Mouse (Mus musculus): ENCODE measurements around the gene Rbms1. TPM values are rescaled to one million over a fixed set of nuclear protein-coding genes. Genes with fewer than 3 reads are reported as not detected.

Rbms1 gene
- polyA plus RNA-seq, 1 experiment from 2014 or later = 72.2 TPM

DNA sequence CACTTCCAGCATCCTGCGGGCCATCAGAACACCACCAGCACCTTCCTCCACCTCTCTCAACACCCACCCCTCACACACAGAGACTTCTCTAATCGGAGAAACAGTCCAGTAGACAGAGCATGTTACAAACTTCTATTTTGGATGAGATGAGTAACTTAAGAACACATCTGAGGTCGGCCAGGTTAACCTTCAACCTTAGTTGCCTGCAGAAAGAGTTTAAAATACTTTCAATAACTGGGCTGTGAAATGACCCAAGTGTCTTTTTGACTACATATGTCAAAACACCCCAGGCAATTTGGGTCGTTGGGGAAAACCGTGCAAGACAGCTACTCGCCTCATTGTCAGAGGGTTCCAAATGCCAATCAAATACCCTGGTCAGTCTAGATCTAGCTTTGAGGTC lies 250.5 kb downstream of the Rbms1 start:
- Histone ChIP-seq H3K9me3 (ENCODE audit: control insufficient read depth, low read length) (no peaks in the 10 kb centered on the region), H3K9ac (ENCODE audit: low read depth, low read length) (no peak overlapping the region), H3K4me3 (ENCODE audit: low read length) (no peak overlapping the region), H3K4me2 (ENCODE audit: low read depth, low read length) (no peak overlapping the region), H3K27ac (ENCODE audit: low read length) (no peak overlapping the region), H3K4me1 (ENCODE audit: control insufficient read depth, insufficient read depth, low read length) (peaks cover 11% of the 10 kb centered on the region; the same call in 1 of the 2 replicates), H3K27me3 (replicated peaks; ENCODE audit: control insufficient read depth, insufficient read depth, low read length) (no peaks in the 10 kb centered on the region), H3K36me3 (ENCODE audit: control insufficient read depth, insufficient read depth, low read length) (no peaks in the 10 kb centered on the region)
- ATAC-seq = no peak
- WGBS = 73% methylated on average over 6 of the region's 6 CpGs

DNA sequence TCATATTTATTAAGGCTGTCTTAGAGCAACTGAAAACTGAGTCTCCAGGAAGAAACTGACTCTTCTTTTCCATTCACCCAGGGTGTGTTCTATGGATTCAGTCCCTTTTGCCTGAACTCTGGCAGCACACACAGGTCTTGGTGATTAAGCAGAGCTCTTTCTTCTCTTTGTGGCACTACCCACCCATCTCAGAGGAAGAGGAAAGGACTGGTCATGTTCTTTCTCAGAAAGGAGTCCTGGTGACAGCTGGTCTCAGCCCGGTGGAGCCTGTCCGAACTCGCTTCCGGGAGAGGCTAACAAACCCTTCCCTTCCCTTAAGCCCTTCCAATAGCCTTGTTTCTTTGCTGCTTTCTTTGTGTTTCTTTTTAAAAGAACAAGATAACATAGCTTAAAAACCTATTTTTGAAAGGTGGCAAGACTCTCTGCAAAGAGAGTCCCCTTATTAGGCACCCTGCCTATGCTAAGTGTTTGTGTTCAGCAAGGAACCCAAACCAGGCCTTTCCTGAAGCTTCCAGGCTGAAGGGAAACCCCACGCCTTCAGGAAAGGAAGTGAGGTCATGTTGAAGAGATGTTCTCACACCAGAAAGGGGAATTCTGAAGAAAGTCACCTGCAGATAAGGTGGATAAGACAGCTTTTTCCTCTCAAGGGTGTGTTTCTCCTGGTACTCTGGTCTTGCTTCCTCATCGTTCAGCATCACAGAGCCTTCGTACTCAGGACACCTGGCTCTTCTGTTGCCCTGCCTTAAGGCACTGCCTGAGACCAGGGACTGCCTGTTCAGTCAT lies 251.7 kb downstream of the Rbms1 start:
- Histone ChIP-seq H3K27ac (ENCODE audit: low read length) (no peak overlapping the region), H3K9ac (ENCODE audit: low read depth, low read length) (no peak overlapping the region), H3K9me3 (ENCODE audit: control insufficient read depth, low read length) (no peaks in the 10 kb centered on the region), H3K4me1 (ENCODE audit: control insufficient read depth, insufficient read depth, low read length) (peaks cover 5% of the 10 kb centered on the region; the same call in 1 of the 2 replicates), H3K4me2 (ENCODE audit: low read depth, low read length) (no peak overlapping the region), H3K27me3 (replicated peaks; ENCODE audit: control insufficient read depth, insufficient read depth, low read length) (no peaks in the 10 kb centered on the region), H3K36me3 (ENCODE audit: control insufficient read depth, insufficient read depth, low read length) (no peaks in the 10 kb centered on the region), H3K4me3 (ENCODE audit: low read length) (no peak overlapping the region)
- 78% methylated on average over 7 of the region's 7 CpGs for WGBS
- no peak for ATAC-seq

DNA sequence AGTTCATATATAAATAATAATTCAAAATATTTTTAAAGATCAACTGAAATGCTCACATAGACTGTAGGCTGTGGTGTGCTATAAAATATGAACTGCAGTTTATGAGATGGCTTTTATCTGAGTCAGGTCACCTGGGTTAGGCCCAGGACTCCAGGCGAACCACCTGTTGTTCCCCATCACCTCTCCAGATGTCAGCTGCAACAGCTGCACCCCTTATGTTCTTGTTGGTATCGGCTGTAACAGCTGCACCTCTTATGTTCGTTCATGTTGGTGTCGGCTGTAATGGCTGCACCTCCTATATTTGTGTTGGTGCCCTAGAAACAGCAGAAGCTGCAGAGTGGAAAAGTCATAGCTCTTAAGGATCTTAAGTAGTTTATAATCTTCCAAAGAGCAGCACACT lies 252.7 kb downstream of the Rbms1 start:
- H3K4me1 ChIP-seq (ENCODE audit: control insufficient read depth, insufficient read depth, low read length) = peaks cover 5% of the 10 kb centered on the region; the same call in 1 of the 2 replicates
- no peaks in the 10 kb centered on the region for H3K27me3 ChIP-seq (replicated peaks; ENCODE audit: control insufficient read depth, insufficient read depth, low read length)
- no peak overlapping the region for H3K4me2 ChIP-seq (ENCODE audit: low read depth, low read length)
- no peak overlapping the region for H3K4me3 ChIP-seq (ENCODE audit: low read length)
- no peak overlapping the region for H3K9ac ChIP-seq (ENCODE audit: low read depth, low read length)
- H3K9me3 ChIP-seq (ENCODE audit: control insufficient read depth, low read length) = no peaks in the 10 kb centered on the region
- no peaks in the 10 kb centered on the region for H3K36me3 ChIP-seq (ENCODE audit: control insufficient read depth, insufficient read depth, low read length)
- ATAC-seq = no peak
- no peak overlapping the region for H3K27ac ChIP-seq (ENCODE audit: low read length)
- 78% methylated on average over 4 of the region's 4 CpGs for WGBS

DNA sequence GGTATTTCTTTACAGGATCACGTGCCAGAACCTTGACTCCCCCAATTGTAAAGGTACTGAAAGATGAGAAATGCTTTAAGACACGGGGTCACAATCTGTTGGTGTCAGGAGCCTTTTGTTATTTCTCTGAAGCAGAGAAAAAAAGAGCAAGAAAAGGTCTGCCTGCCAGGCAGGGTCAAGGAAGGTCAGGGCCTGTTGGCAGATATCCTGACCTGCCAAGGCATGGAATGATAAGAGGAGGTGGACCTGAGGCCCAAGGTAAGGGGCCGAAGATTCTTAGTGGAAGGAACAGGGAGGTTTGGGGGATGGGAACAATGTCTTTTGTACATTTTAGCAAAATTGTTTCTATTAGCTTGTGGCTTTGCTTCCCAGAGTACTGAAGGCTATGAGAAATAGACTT lies 254.3 kb downstream of the Rbms1 start:
- 48% methylated on average over 3 of the region's 3 CpGs for WGBS
- H3K4me3 ChIP-seq (ENCODE audit: low read length) = no peak overlapping the region
- ATAC-seq = no peak
- peaks cover 3% of the 10 kb centered on the region; the same call in 1 of the 2 replicates for H3K4me1 ChIP-seq (ENCODE audit: control insufficient read depth, insufficient read depth, low read length)
- H3K9me3 ChIP-seq (ENCODE audit: control insufficient read depth, low read length) = no peaks in the 10 kb centered on the region
- H3K27ac ChIP-seq (ENCODE audit: low read length) = no peak overlapping the region
- H3K27me3 ChIP-seq (replicated peaks; ENCODE audit: control insufficient read depth, insufficient read depth, low read length) = no peaks in the 10 kb centered on the region
- no peak overlapping the region for H3K9ac ChIP-seq (ENCODE audit: low read depth, low read length)
- H3K4me2 ChIP-seq (ENCODE audit: low read depth, low read length) = no peak overlapping the region
- no peaks in the 10 kb centered on the region for H3K36me3 ChIP-seq (ENCODE audit: control insufficient read depth, insufficient read depth, low read length)

DNA sequence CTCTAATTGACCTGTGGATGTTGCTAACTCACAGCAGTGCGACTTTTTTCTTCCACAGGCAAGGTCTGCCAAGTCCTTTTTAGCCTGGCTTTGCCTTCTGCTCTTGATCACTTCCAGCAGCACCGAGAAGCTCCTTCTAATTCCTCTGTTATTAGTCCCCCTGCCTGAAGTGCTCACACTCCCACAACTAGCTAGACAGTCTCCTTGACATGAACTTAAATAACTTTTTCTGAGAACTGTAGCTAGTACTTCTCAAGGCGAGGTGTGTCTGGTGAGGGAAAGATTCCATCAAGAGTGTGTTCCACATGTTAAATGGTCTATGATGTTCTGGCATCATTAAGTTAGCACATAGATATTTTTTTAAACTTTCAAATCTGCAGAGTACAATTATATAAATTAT lies 256.1 kb downstream of the Rbms1 start:
- no peak for ATAC-seq
- no peaks in the 10 kb centered on the region for H3K9me3 ChIP-seq (ENCODE audit: control insufficient read depth, low read length)
- H3K9ac ChIP-seq (ENCODE audit: low read depth, low read length) = no peak overlapping the region
- H3K4me3 ChIP-seq (ENCODE audit: low read length) = no peak overlapping the region
- no peaks in the 10 kb centered on the region for H3K27me3 ChIP-seq (replicated peaks; ENCODE audit: control insufficient read depth, insufficient read depth, low read length)
- no peak overlapping the region for H3K4me2 ChIP-seq (ENCODE audit: low read depth, low read length)
- WGBS = 78% methylated on average over 3 of the region's 3 CpGs
- no peaks in the 10 kb centered on the region for H3K36me3 ChIP-seq (ENCODE audit: control insufficient read depth, insufficient read depth, low read length)
- H3K27ac ChIP-seq (ENCODE audit: low read length) = no peak overlapping the region
- H3K4me1 ChIP-seq (ENCODE audit: control insufficient read depth, insufficient read depth, low read length) = peaks cover 7% of the 10 kb centered on the region

DNA sequence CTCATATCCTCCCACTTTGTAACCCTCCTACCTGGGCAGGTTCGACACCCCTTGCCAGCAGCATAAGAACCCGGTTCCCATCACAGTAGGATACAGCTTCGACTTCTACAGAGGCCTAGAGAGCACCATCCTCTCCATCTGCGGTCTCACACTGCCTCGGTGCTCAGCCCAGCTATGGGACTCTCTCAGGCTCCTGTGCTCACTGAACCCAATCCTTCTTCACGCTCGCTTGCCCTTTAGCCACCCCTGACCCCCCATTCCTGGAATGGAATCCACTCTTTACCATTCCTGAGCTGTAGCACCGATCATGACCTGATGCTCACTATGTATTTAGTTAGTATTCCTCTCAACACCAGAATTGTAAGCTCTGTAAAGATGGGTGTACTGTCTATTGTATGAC lies 257.6 kb downstream of the Rbms1 start:
- WGBS = 89% methylated on average over 8 of the region's 8 CpGs
- no peaks in the 10 kb centered on the region for H3K36me3 ChIP-seq (ENCODE audit: control insufficient read depth, insufficient read depth, low read length)
- H3K4me1 ChIP-seq (ENCODE audit: control insufficient read depth, insufficient read depth, low read length) = peaks cover 7% of the 10 kb centered on the region
- no peak overlapping the region for H3K9ac ChIP-seq (ENCODE audit: low read depth, low read length)
- H3K4me2 ChIP-seq (ENCODE audit: low read depth, low read length) = no peak overlapping the region
- no peak overlapping the region for H3K4me3 ChIP-seq (ENCODE audit: low read length)
- no peaks in the 10 kb centered on the region for H3K27me3 ChIP-seq (replicated peaks; ENCODE audit: control insufficient read depth, insufficient read depth, low read length)
- no peak overlapping the region for H3K27ac ChIP-seq (ENCODE audit: low read length)
- no peak for ATAC-seq
- no peaks in the 10 kb centered on the region for H3K9me3 ChIP-seq (ENCODE audit: control insufficient read depth, low read length)

DNA sequence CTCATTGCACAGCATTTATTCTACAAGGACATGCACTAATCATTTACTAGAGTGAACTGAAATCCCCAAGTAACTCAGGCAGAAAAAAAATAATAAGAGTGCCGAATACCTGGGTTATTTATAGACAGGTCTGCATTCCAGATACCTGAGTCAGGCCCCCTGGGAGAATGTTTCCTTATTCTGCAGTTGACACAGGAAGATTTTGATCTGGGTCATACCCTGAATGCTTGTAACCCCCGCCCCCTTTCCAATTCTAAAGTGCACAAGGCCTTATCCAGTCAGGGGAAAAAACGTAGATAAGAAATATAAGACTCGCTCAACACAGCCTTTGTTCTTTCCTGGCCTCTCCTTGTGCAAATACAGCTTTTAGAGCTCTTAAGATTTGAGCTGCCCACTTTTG lies 259.7 kb downstream of the Rbms1 start:
- Histone ChIP-seq H3K27ac (ENCODE audit: low read length) (peak overlapping the region; percentile 70), H3K36me3 (ENCODE audit: control insufficient read depth, insufficient read depth, low read length) (no peaks in the 10 kb centered on the region), H3K4me1 (ENCODE audit: control insufficient read depth, insufficient read depth, low read length) (peaks cover 10% of the 10 kb centered on the region), H3K9me3 (ENCODE audit: control insufficient read depth, low read length) (no peaks in the 10 kb centered on the region), H3K9ac (ENCODE audit: low read depth, low read length) (no peak overlapping the region), H3K4me2 (ENCODE audit: low read depth, low read length) (peak overlapping the region; percentile 9; the same call in 1 of the 2 replicates), H3K27me3 (replicated peaks; ENCODE audit: control insufficient read depth, insufficient read depth, low read length) (no peaks in the 10 kb centered on the region), H3K4me3 (ENCODE audit: low read length) (no peak overlapping the region)
- WGBS = 39% methylated on average over 4 of the region's 4 CpGs
- peak; percentile 96 for ATAC-seq

DNA sequence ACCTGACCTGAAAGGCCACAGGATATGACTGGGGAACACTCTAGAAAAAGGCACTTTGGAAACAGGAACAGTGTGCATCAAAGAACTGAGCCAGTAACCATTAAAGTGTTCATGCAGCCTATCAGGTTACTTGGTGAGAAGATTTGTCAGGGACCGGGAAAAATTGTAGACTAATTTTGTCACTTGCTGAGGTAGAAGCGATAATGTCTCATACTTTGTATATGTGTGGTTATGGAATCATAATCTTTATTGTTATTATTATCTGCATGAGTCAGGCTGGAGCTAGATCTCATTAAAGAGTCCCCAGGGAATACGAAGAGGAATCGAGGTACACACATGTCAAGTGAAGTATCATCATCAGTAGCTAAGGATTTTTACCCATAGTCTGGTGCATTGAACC lies 262.0 kb downstream of the Rbms1 start:
- no peak overlapping the region for H3K9ac ChIP-seq (ENCODE audit: low read depth, low read length)
- H3K36me3 ChIP-seq (ENCODE audit: control insufficient read depth, insufficient read depth, low read length) = no peaks in the 10 kb centered on the region
- no peak overlapping the region for H3K4me2 ChIP-seq (ENCODE audit: low read depth, low read length)
- H3K4me1 ChIP-seq (ENCODE audit: control insufficient read depth, insufficient read depth, low read length) = peaks cover 22% of the 10 kb centered on the region
- H3K27ac ChIP-seq (ENCODE audit: low read length) = no peak overlapping the region
- no peak overlapping the region for H3K4me3 ChIP-seq (ENCODE audit: low read length)
- 90% methylated on average over 4 of the region's 4 CpGs for WGBS
- no peaks in the 10 kb centered on the region for H3K27me3 ChIP-seq (replicated peaks; ENCODE audit: control insufficient read depth, insufficient read depth, low read length)
- no peaks in the 10 kb centered on the region for H3K9me3 ChIP-seq (ENCODE audit: control insufficient read depth, low read length)
- no peak for ATAC-seq
